Mouse (Mus musculus) CH12.LX (cell line): Measurements from ENCODE around the gene Ldb2. TPM values are rescaled to one million over a fixed set of nuclear protein-coding genes. Genes with fewer than 3 reads are reported as not detected.

Experiments
- DNase-seq: peaks from one replicate; pipeline ENCODE4 v3.0.0-alpha.2; 2013; ENCODE audit errors: extremely low read depth
- H3K27ac ChIP-seq: 2 replicates; pipeline ENCODE4 v1.5.1; 2012; ENCODE audit warnings: low read depth, mild to moderate bottlenecking, control low read depth, moderate library complexity; ENCODE audit not compliant: insufficient read depth
- H3K27me3 ChIP-seq: replicated peaks from 2 replicates; pipeline ENCODE3; 2012; ENCODE audit warnings: inconsistent platforms
- H3K36me3 ChIP-seq, 2 experiments: replicated peaks in 1 of 2; 2 replicates each; pipeline versions ENCODE3 to v1.6.1; 2012; ENCODE audit warnings: inconsistent platforms in 1 of 2, low read length in 1 of 2, mild to moderate bottlenecking in 1 of 2, mixed read lengths in 1 of 2, moderate library complexity in 1 of 2; ENCODE audit not compliant: control insufficient read depth in 1 of 2, insufficient read depth in 1 of 2
- H3K4me1 ChIP-seq, 2 experiments: 2 replicates each; pipeline ENCODE4 v1.6.1; 2012; ENCODE audit warnings: inconsistent platforms in 1 of 2, moderate library complexity in 1 of 2; ENCODE audit not compliant: insufficient read depth in 2 of 2, control insufficient read depth in 1 of 2
- H3K4me2 ChIP-seq: 2 replicates; pipeline ENCODE4 v1.6.1; 2012; ENCODE audit warnings: low read depth, mild to moderate bottlenecking, control low read depth; ENCODE audit not compliant: poor library complexity, insufficient read depth, severe bottlenecking
- H3K4me3 ChIP-seq, 3 experiments: fragments of 150-350 bp in 1 of 3; sonication (generic) in 1 of 3; replicated peaks in 1 of 3; 2 replicates each; pipeline versions ENCODE3 to v1.5.1; 2011 to 2012; ENCODE audit warnings: low read depth in 2 of 3, low read length in 2 of 3, mild to moderate bottlenecking in 2 of 3, moderate library complexity in 2 of 3, control low read depth in 1 of 3, improper control_type of control experiment in 1 of 3, inconsistent platforms in 1 of 3, mixed read lengths in 1 of 3; ENCODE audit not compliant: poor library complexity in 1 of 3
- H3K79me2 ChIP-seq: replicated peaks from 2 replicates; pipeline ENCODE4 v1.6.1; 2012; ENCODE audit warnings: mild to moderate bottlenecking, moderate library complexity; ENCODE audit not compliant: control insufficient read depth, poor library complexity, insufficient read depth, severe bottlenecking; ENCODE audit errors: extremely low read depth
- H3K9ac ChIP-seq: 2 replicates; pipeline ENCODE4 v1.6.1; 2012; ENCODE audit warnings: low read depth, mild to moderate bottlenecking, control low read depth, moderate library complexity; ENCODE audit not compliant: insufficient read depth
- H3K9me3 ChIP-seq: replicated peaks from 2 replicates; pipeline ENCODE3; 2012; ENCODE audit warnings: low read length, inconsistent platforms, mixed read lengths
- E2F4 ChIP-seq: IDR thresholded peaks from 2 replicates; pipeline ENCODE4 v1.6.1; 2011; ENCODE audit warnings: low read depth, low read length, improper control_type of control experiment; ENCODE audit not compliant: insufficient replicate concordance
- ELF1 ChIP-seq: IDR thresholded peaks from 2 replicates; pipeline ENCODE4 v1.6.1; 2014; ENCODE audit warnings: low read depth, mild to moderate bottlenecking, inconsistent platforms, low read length, improper control_type of control experiment
- EP300 ChIP-seq: IDR thresholded peaks from 2 replicates; pipeline ENCODE4 v1.6.1; 2011; ENCODE audit warnings: low read length, improper control_type of control experiment
- GABPA ChIP-seq: IDR thresholded peaks from 2 replicates; pipeline ENCODE4 v1.6.1; 2012; ENCODE audit warnings: low read depth, low read length, improper control_type of control experiment, inconsistent platforms; ENCODE audit not compliant: insufficient replicate concordance
- MAFK ChIP-seq: IDR thresholded peaks from 2 replicates; pipeline ENCODE4 v1.6.1; 2011; ENCODE audit warnings: low read length, improper control_type of control experiment; ENCODE audit not compliant: insufficient replicate concordance
- MAZ ChIP-seq: IDR thresholded peaks from 2 replicates; pipeline ENCODE4 v1.6.1; 2012; ENCODE audit warnings: low read depth, mild to moderate bottlenecking, inconsistent platforms, low read length, improper control_type of control experiment, moderate library complexity
- MXI1 ChIP-seq: IDR thresholded peaks from 2 replicates; pipeline ENCODE4 v1.6.1; 2011; ENCODE audit warnings: mild to moderate bottlenecking, low read depth, low read length, improper control_type of control experiment
- MYC ChIP-seq: IDR thresholded peaks from 2 replicates; pipeline ENCODE4 v1.6.1; 2011; ENCODE audit warnings: low read depth, mild to moderate bottlenecking, improper control_type of control experiment, low read length
- PAX5 ChIP-seq: IDR thresholded peaks from 2 replicates; pipeline ENCODE4 v1.6.1; 2012; ENCODE audit warnings: low read length, inconsistent platforms, mixed read lengths
- POLR2AphosphoS2 ChIP-seq: IDR thresholded peaks from 2 replicates; pipeline ENCODE4 v1.6.1; 2011; ENCODE audit warnings: low read depth, low read length, improper control_type of control experiment
- TBP ChIP-seq: conservative IDR thresholded peaks from 2 replicates; pipeline ENCODE4 v1.6.1; 2011; ENCODE audit warnings: low read depth, low read length, improper control_type of control experiment
- TCF12 ChIP-seq: IDR thresholded peaks from 2 replicates; pipeline ENCODE4 v1.6.1; 2014; ENCODE audit warnings: low read depth, mild to moderate bottlenecking, inconsistent platforms, low read length, improper control_type of control experiment
- UBTF ChIP-seq: IDR thresholded peaks from 2 replicates; pipeline ENCODE4 v1.6.1; 2012; ENCODE audit warnings: low read depth, mild to moderate bottlenecking, inconsistent platforms, low read length, improper control_type of control experiment, moderate library complexity
- USF1 ChIP-seq: IDR thresholded peaks from 2 replicates; pipeline ENCODE4 v1.6.1; 2014; ENCODE audit warnings: low read depth, mild to moderate bottlenecking, inconsistent platforms, low read length, improper control_type of control experiment
- ZC3H11A ChIP-seq: IDR thresholded peaks from 2 replicates; pipeline ENCODE4 v1.6.1; 2012; ENCODE audit warnings: low read depth, mild to moderate bottlenecking, inconsistent platforms, low read length, improper control_type of control experiment
- ZKSCAN1 ChIP-seq: IDR thresholded peaks from 2 replicates; pipeline ENCODE4 v1.6.1; 2012; ENCODE audit warnings: low read depth, inconsistent platforms, low read length, improper control_type of control experiment, borderline replicate concordance
- ZMIZ1 ChIP-seq: IDR thresholded peaks from 2 replicates; pipeline ENCODE4 v1.6.1; 2012; ENCODE audit warnings: low read depth, mild to moderate bottlenecking, inconsistent platforms, low read length, improper control_type of control experiment
- ZNF384 ChIP-seq: IDR thresholded peaks from 2 replicates; pipeline ENCODE4 v1.6.1; 2012; ENCODE audit warnings: low read depth, low read length, improper control_type of control experiment, inconsistent platforms
- dilution Hi-C: fragments of 300-500 bp; cut with MboI; formaldehyde crosslinking; loops from 2 replicates; pipeline ENCODE4 v1.14.3; 2020; ENCODE audit warnings: low sequenced_read_pairs; ENCODE audit not compliant: extremely low pct_unique_long_range_greater_than_20kb, extremely low pct_ligation_motif_present
- in situ Hi-C: fragments of 300-500 bp; cut with MboI; formaldehyde crosslinking; loops from 3 replicates; pipeline ENCODE4 v1.14.3; 2019; ENCODE audit warnings: low sequenced_read_pairs, low pct_ligation_motif_present, low pct_unique_long_range_greater_than_20kb, mixed read lengths
- polyA plus RNA-seq: library from polyadenylated mRNA; unstranded; fragments of >175 nt; gene quantifications from 2 replicates; pipeline ENCODE4 v1.2.1, GENCODE M21; 2012; ENCODE audit warnings: low read depth; ENCODE audit not compliant: insufficient read length
- total RNA-seq, 2 experiments: library from RNA; depleted of rRNA; stranded (reverse); fragments of 300-350 nt in 1 of 2; fragments of >200 nt in 1 of 2; gene quantifications; 2 replicates each; pipeline ENCODE4 v1.2.3; 2012 to 2014

The Ldb2 gene
- total and polyA plus RNA-seq, 3 experiments = not detected

- no peak overlapping the region for H3K9ac ChIP-seq
- H3K27ac ChIP-seq = no peak overlapping the region
- TF ChIP-seq PAX5 = no peak
- in situ Hi-C loops = no loop called here
- H3K27me3 ChIP-seq = no peaks in the 10 kb centered on the region
- H3K4me3 ChIP-seq = no peak overlapping the region
- no peaks in the 10 kb centered on the region for H3K9me3 ChIP-seq
- no peaks in the 10 kb centered on the region for H3K79me2 ChIP-seq
- H3K4me2 ChIP-seq = no peak overlapping the region
- dilution Hi-C loops = no loop called here
- H3K36me3 ChIP-seq = no peaks in the 10 kb centered on the region
- peaks cover 0 to 17% of the 10 kb centered on the region in 2 experiments; a peak in 2 of 4 replicates for H3K4me1 ChIP-seq
- DNase-seq = no peak
These were observed 86.2 kb downstream of the Ldb2 start for GRCm38 (mm10) chr5:44713181-44713789.

- Histone ChIP-seq H3K4me3 (no peak overlapping the region), H3K27ac (no peak overlapping the region), H3K36me3 (no peaks in the 10 kb centered on the region), H3K4me1 (peaks cover 0 to 17% of the 10 kb centered on the region in 2 experiments; a peak in 2 of 4 replicates), H3K9me3 (no peaks in the 10 kb centered on the region), H3K27me3 (no peaks in the 10 kb centered on the region), H3K9ac (no peak overlapping the region), H3K4me2 (no peak overlapping the region), H3K79me2 (no peaks in the 10 kb centered on the region)
- dilution Hi-C loops = no loop called here
- DNase-seq = no peak
- in situ Hi-C loops = no loop called here
- TF ChIP-seq ELF1 = no peak
- TF ChIP-seq MAZ = no peak
- no peak for TF ChIP-seq MAFK
- no peak for TF ChIP-seq GABPA
- TF ChIP-seq ZKSCAN1 = no peak
- no peak for TF ChIP-seq ZMIZ1
These were observed 88.3 kb downstream of the Ldb2 start for GRCm38 (mm10) chr5:44711211-44711610.

- in situ Hi-C loops = no loop called here
These were observed 89.2 kb downstream of the Ldb2 start for GRCm38 (mm10) chr5:44710132-44710871.

More at GRCm38 (mm10) chr5:44710132-44710871, 89.2 kb downstream of the Ldb2 start:
- Histone ChIP-seq H3K4me2 (no peak overlapping the region), H3K9ac (no peak overlapping the region), H3K36me3 (no peaks in the 10 kb centered on the region)
- no peak for DNase-seq
- TF ChIP-seq POLR2AphosphoS2 = no peak
- no peak for TF ChIP-seq ZC3H11A
- TF ChIP-seq TCF12 = no peak
- TF ChIP-seq GABPA = no peak
- TF ChIP-seq MXI1 = no peak
- no peak for TF ChIP-seq ZNF384
- TF ChIP-seq TBP = no peak
- TF ChIP-seq MYC = no peak
- no peak for TF ChIP-seq E2F4
- no peak for TF ChIP-seq EP300
- no peak for TF ChIP-seq UBTF
- no peak for TF ChIP-seq USF1
- TF ChIP-seq, all 38 proteins: peak for 0
- Histone ChIP-seq H3K27ac (no peak overlapping the region), H3K4me1 (peaks cover 0 to 17% of the 10 kb centered on the region in 2 experiments; a peak in 2 of 4 replicates), H3K27me3 (no peaks in the 10 kb centered on the region), H3K79me2 (no peaks in the 10 kb centered on the region), H3K4me3 (no peak overlapping the region), H3K9me3 (no peaks in the 10 kb centered on the region)
- dilution Hi-C loops = no loop called here
